Mouse (Mus musculus): ENCODE data around the gene Spdye4b.
"Not testable (repeated sequence)": the region's sequence is repeated elsewhere in the genome, so short reads cannot be mapped to it uniquely, and the experiment has no call there.

Gene Spdye4b

GRCm38 (mm10) chr5:143180255-143181076, at the start of gene Spdye4b, which contains the start of gene Rbak:
Gene Spdye4b, plus strand, starts transcription at chr5:143181017.
Gene Rbak, minus strand, starts transcription at chr5:143180775.
- DNase-seq (ENCODE audit: low read depth in 2 of 2, low spot score in 2 of 2): peak; percentile 73 to 81

GRCm38 (mm10) chr5:143132935-143133514, 47.8 kb upstream of the Spdye4b start:
- DNase-seq (ENCODE audit: low read depth in 2 of 2, low spot score in 2 of 2): peak; percentile 42 to 51

GRCm38 (mm10) chr5:143134216-143135010, 46.4 kb upstream of the Spdye4b start:
- not testable (repeated sequence) for DNase-seq (ENCODE audit: low read depth in 2 of 2, low spot score in 2 of 2)

- no peak for DNase-seq (ENCODE audit: low read depth in 2 of 2, low spot score in 2 of 2)
These were observed 45.8 kb upstream of the Spdye4b start for GRCm38 (mm10) chr5:143135042-143135441.

- DNase-seq (ENCODE audit: low read depth in 2 of 2, low spot score in 2 of 2): no peak
These were observed 43.2 kb upstream of the Spdye4b start for GRCm38 (mm10) chr5:143137580-143137979.

GRCm38 (mm10) chr5:143147481-143147880, 33.3 kb upstream of the Spdye4b start, which contains the start of gene Olfr718-ps1:
Gene Olfr718-ps1, minus strand, starts transcription at chr5:143147581.
- no peak for DNase-seq (ENCODE audit: low read depth in 2 of 2, low spot score in 2 of 2)

- no peak for DNase-seq (ENCODE audit: low read depth in 2 of 2, low spot score in 2 of 2)
These were observed 32.2 kb upstream of the Spdye4b start for GRCm38 (mm10) chr5:143148661-143149060.

GRCm38 (mm10) chr5:143149536-143149935, 31.3 kb upstream of the Spdye4b start:
- DNase-seq (ENCODE audit: low read depth in 2 of 2, low spot score in 2 of 2): no peak

GRCm38 (mm10) chr5:143150044-143150443, 30.8 kb upstream of the Spdye4b start:
- DNase-seq (ENCODE audit: low read depth in 2 of 2, low spot score in 2 of 2): no peak

GRCm38 (mm10) chr5:143153756-143154155, 27.1 kb upstream of the Spdye4b start:
- DNase-seq (ENCODE audit: low read depth in 2 of 2, low spot score in 2 of 2): no peak

GRCm38 (mm10) chr5:143155534-143155933, 25.3 kb upstream of the Spdye4b start:
- no peak for DNase-seq (ENCODE audit: low read depth in 2 of 2, low spot score in 2 of 2)

- DNase-seq (ENCODE audit: low read depth in 2 of 2, low spot score in 2 of 2): no peak
These were observed 15.2 kb upstream of the Spdye4b start for GRCm38 (mm10) chr5:143165508-143166070.

GRCm38 (mm10) chr5:143175970-143176369, 4.8 kb upstream of the Spdye4b start:
- DNase-seq (ENCODE audit: low read depth in 2 of 2, low spot score in 2 of 2): no peak

GRCm38 (mm10) chr5:143177541-143178200, 3.1 kb upstream of the Spdye4b start:
- DNase-seq (ENCODE audit: low read depth in 2 of 2, low spot score in 2 of 2): no peak

- peak in 1 of 2 experiments; percentile 8 for DNase-seq (ENCODE audit: low read depth in 2 of 2, low spot score in 2 of 2)
These were observed 1.6 kb upstream of the Spdye4b start for GRCm38 (mm10) chr5:143179179-143179578.

GRCm38 (mm10) chr5:143188014-143188413, 7.2 kb downstream of the Spdye4b start:
- DNase-seq (ENCODE audit: low read depth in 2 of 2, low spot score in 2 of 2): not testable (repeated sequence)

GRCm38 (mm10) chr5:143192806-143193205, 12.0 kb downstream of the Spdye4b start:
- no peak for DNase-seq (ENCODE audit: low read depth in 2 of 2, low spot score in 2 of 2)

- DNase-seq (ENCODE audit: low read depth in 2 of 2, low spot score in 2 of 2): not testable (repeated sequence)
These were observed 13.9 kb downstream of the Spdye4b start for GRCm38 (mm10) chr5:143194747-143195146.

GRCm38 (mm10) chr5:143195166-143195565, 14.3 kb downstream of the Spdye4b start:
- no peak for DNase-seq (ENCODE audit: low read depth in 2 of 2, low spot score in 2 of 2)

- no peak for DNase-seq (ENCODE audit: low read depth in 2 of 2, low spot score in 2 of 2)
These were observed 15.7 kb downstream of the Spdye4b start for GRCm38 (mm10) chr5:143196506-143196905.

GRCm38 (mm10) chr5:143205015-143205414, 24.2 kb downstream of the Spdye4b start:
- DNase-seq (ENCODE audit: low read depth in 2 of 2, low spot score in 2 of 2): no peak
